Mouse (Mus musculus): ENCODE results near the gene Atxn10. TPM values are rescaled to one million over a fixed set of nuclear protein-coding genes. Genes with fewer than 3 reads are reported as not detected.

The Atxn10 gene
- polyA plus RNA-seq, 1 experiment from 2014 or later: 85.3 TPM

DNA sequence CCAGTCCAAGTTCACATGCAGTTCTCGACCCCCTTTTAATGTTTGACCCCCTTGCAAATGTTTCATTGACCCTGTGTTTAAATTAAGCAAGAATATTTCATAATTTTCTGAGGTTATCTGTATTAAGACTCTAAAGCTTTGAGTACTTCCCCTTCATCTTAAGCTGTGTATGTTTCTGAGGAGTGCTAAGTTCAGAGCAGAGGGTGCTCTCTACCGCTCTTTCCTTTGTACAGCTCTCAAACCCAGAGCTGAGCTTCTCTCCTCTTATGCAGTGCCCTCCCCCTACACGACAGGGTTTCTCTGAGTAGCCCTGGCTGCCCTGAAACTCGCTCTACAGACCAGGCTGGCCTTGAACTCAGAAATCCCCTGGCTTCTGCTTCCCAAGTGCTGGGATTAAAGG is 23.9 kb downstream of the Atxn10 start:
- Histone ChIP-seq H3K27ac (replicated peaks) (no peak overlapping the region), H3K9me3 (replicated peaks) (no peaks in the 10 kb centered on the region), H3K4me3 (replicated peaks) (no peak overlapping the region), H3K27me3 (no peaks in the 10 kb centered on the region), H3K4me2 (no peak overlapping the region), H3K36me3 (replicated peaks) (peaks cover 31% of the 10 kb centered on the region), H3K4me1 (replicated peaks) (0 out of 2 replicates have a peak, but pooled peaks cover 5% of the 10 kb centered on the region), H3K9ac (no peak overlapping the region)
- WGBS (ENCODE audit: insufficient replicate concordance): 57% methylated on average over 4 of the region's 4 CpGs
- no peak for ATAC-seq (ENCODE audit: insufficient read depth)

GRCm38 (mm10) chr15:85364366-85364765 is 28.3 kb downstream of the Atxn10 start:
- Histone ChIP-seq H3K9ac (no peak overlapping the region), H3K4me1 (replicated peaks) (no peaks in the 10 kb centered on the region)

DNA sequence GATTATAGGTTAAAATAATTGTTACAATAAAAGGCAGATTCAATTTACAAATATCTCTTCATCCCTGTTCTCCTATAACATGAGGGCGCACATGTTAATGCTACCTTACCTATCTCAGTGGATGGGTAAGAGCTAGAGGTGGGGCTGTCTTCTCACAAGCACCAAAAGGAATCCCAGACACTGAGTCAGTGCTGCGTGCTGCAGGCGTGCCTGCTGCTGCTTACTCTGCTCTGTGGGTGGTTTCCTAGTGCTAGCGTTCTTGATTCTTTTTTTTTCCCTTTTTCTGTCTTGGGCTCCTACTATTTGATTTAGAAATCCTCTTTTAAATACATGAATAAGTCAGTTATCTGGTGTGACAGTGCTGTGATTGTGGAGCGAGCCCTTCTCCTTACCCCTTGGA is 30.9 kb downstream of the Atxn10 start:
- no peak for ATAC-seq (ENCODE audit: insufficient read depth)
- H3K27me3 ChIP-seq: no peaks in the 10 kb centered on the region

More at GRCm38 (mm10) chr15:85364366-85364765, 28.3 kb downstream of the Atxn10 start:
- no peak overlapping the region for H3K4me3 ChIP-seq (replicated peaks)
- H3K36me3 ChIP-seq (replicated peaks): peaks cover 52% of the 10 kb centered on the region
- H3K4me2 ChIP-seq: no peak overlapping the region
- H3K27ac ChIP-seq (replicated peaks): no peak overlapping the region
- no peak for ATAC-seq (ENCODE audit: insufficient read depth)
- no peaks in the 10 kb centered on the region for H3K9me3 ChIP-seq (replicated peaks)
- 75% methylated on average over 3 of the region's 3 CpGs for WGBS (ENCODE audit: insufficient replicate concordance)
- no peaks in the 10 kb centered on the region for H3K27me3 ChIP-seq

DNA sequence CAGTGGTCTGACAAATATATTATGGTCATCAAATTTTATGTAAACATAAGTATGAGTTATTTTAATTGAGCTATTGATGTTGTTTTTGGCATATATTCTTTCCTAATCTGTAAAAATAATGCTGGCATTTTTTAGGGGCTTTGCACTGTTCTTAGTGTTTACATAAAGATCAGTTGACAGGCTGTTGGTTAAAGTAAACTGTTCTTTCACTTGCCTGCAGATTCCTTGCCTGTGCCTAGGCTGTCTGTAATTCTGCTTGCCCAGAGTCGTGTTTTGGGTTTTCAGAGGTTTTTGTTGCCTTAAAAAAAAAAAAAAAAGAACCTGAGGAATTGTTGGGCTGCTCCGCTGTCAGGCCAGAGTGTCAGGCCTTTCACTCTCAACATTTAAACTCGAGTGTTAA is 33.7 kb downstream of the Atxn10 start:
- Histone ChIP-seq H3K9ac (no peak overlapping the region), H3K36me3 (replicated peaks) (peaks cover 22% of the 10 kb centered on the region), H3K9me3 (replicated peaks) (no peaks in the 10 kb centered on the region), H3K4me2 (no peak overlapping the region), H3K27me3 (no peaks in the 10 kb centered on the region), H3K4me1 (replicated peaks) (no peaks in the 10 kb centered on the region), H3K27ac (replicated peaks) (no peak overlapping the region), H3K4me3 (replicated peaks) (no peak overlapping the region)
- WGBS (ENCODE audit: insufficient replicate concordance): 51% methylated on average over 3 of the region's 3 CpGs
- ATAC-seq (ENCODE audit: insufficient read depth): no peak

More for the DNA sequence above, 30.9 kb downstream of the Atxn10 start:
- H3K27ac ChIP-seq (replicated peaks): no peak overlapping the region
- WGBS (ENCODE audit: insufficient replicate concordance): 67% methylated on average over 5 of the region's 5 CpGs
- peaks cover 38% of the 10 kb centered on the region for H3K36me3 ChIP-seq (replicated peaks)
- no peak overlapping the region for H3K4me2 ChIP-seq
- H3K4me3 ChIP-seq (replicated peaks): no peak overlapping the region
- no peak overlapping the region for H3K9ac ChIP-seq
- H3K4me1 ChIP-seq (replicated peaks): no peaks in the 10 kb centered on the region
- H3K9me3 ChIP-seq (replicated peaks): no peaks in the 10 kb centered on the region

GRCm38 (mm10) chr15:85373125-85373524 is 37.1 kb downstream of the Atxn10 start:
- ATAC-seq (ENCODE audit: insufficient read depth): no peak
- no peak overlapping the region for H3K4me3 ChIP-seq (replicated peaks)

DNA sequence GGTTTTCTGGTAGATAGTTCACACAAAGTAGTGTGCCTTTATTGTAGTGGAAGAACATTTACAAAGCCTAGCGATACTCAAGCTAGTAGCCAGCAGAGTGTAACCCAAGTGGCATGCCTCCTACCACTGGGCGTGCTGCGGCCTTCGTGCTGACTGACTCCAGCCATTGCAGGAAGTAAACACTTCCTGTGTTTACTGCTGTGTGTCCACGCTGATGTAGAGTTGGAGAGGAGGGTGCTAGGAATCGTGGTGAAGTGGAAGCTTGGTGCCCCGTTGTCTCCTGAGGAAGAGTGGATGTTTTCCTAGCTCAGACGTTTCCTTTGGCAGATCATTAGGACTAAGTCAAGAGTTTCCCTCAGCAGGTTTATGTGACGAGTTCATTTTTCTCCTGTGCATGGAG is 47.4 kb downstream of the Atxn10 start:
- no peaks in the 10 kb centered on the region for H3K27me3 ChIP-seq
- H3K27ac ChIP-seq (replicated peaks): no peak overlapping the region
- peaks cover 22% of the 10 kb centered on the region for H3K36me3 ChIP-seq (replicated peaks)
- no peak for ATAC-seq (ENCODE audit: insufficient read depth)
- no peaks in the 10 kb centered on the region for H3K9me3 ChIP-seq (replicated peaks)
- no peak overlapping the region for H3K4me2 ChIP-seq
- no peaks in the 10 kb centered on the region for H3K4me1 ChIP-seq (replicated peaks)
- no peak overlapping the region for H3K4me3 ChIP-seq (replicated peaks)
- H3K9ac ChIP-seq: no peak overlapping the region
- 43% methylated on average over 9 of the region's 9 CpGs for WGBS (ENCODE audit: insufficient replicate concordance)

More at GRCm38 (mm10) chr15:85373125-85373524, 37.1 kb downstream of the Atxn10 start:
- H3K4me1 ChIP-seq (replicated peaks): no peaks in the 10 kb centered on the region
- H3K27me3 ChIP-seq: no peaks in the 10 kb centered on the region
- H3K9ac ChIP-seq: no peak overlapping the region
- no peaks in the 10 kb centered on the region for H3K9me3 ChIP-seq (replicated peaks)
- peaks cover 15% of the 10 kb centered on the region for H3K36me3 ChIP-seq (replicated peaks)
- H3K27ac ChIP-seq (replicated peaks): no peak overlapping the region
- no peak overlapping the region for H3K4me2 ChIP-seq

GRCm38 (mm10) chr15:85388696-85389095 is 52.7 kb downstream of the Atxn10 start:
- H3K9ac ChIP-seq: no peak overlapping the region
- H3K4me1 ChIP-seq (replicated peaks): no peaks in the 10 kb centered on the region
- no peak overlapping the region for H3K27ac ChIP-seq (replicated peaks)
- H3K4me2 ChIP-seq: no peak overlapping the region
- no peak overlapping the region for H3K4me3 ChIP-seq (replicated peaks)
- 79% methylated on average over 3 of the region's 3 CpGs for WGBS (ENCODE audit: insufficient replicate concordance)
- no peak for ATAC-seq (ENCODE audit: insufficient read depth)
- H3K36me3 ChIP-seq (replicated peaks): peaks cover 27% of the 10 kb centered on the region
- H3K9me3 ChIP-seq (replicated peaks): no peaks in the 10 kb centered on the region
- H3K27me3 ChIP-seq: no peaks in the 10 kb centered on the region

GRCm38 (mm10) chr15:85389915-85390314 is 53.9 kb downstream of the Atxn10 start:
- Histone ChIP-seq H3K4me1 (replicated peaks) (no peaks in the 10 kb centered on the region), H3K9me3 (replicated peaks) (no peaks in the 10 kb centered on the region), H3K27me3 (no peaks in the 10 kb centered on the region), H3K36me3 (replicated peaks) (peaks cover 25% of the 10 kb centered on the region), H3K27ac (replicated peaks) (no peak overlapping the region), H3K9ac (no peak overlapping the region), H3K4me2 (no peak overlapping the region), H3K4me3 (replicated peaks) (no peak overlapping the region)
- no peak for ATAC-seq (ENCODE audit: insufficient read depth)
- 57% methylated on average over 4 of the region's 4 CpGs for WGBS (ENCODE audit: insufficient replicate concordance)

GRCm38 (mm10) chr15:85395360-85395759 is 59.3 kb downstream of the Atxn10 start:
- no peaks in the 10 kb centered on the region for H3K9me3 ChIP-seq (replicated peaks)
- no peak overlapping the region for H3K4me3 ChIP-seq (replicated peaks)
- whole genome bisulfite sequencing (ENCODE audit: insufficient replicate concordance): 76% methylated on average over 9 of the region's 9 CpGs
- H3K27me3 ChIP-seq: no peaks in the 10 kb centered on the region
- peaks cover 19% of the 10 kb centered on the region; the same call in 1 of the 2 replicates for H3K36me3 ChIP-seq (replicated peaks)
- no peak overlapping the region for H3K4me2 ChIP-seq
- H3K27ac ChIP-seq (replicated peaks): no peak overlapping the region
- no peak for ATAC-seq (ENCODE audit: insufficient read depth)
- no peaks in the 10 kb centered on the region for H3K4me1 ChIP-seq (replicated peaks)
- H3K9ac ChIP-seq: no peak overlapping the region

- Histone ChIP-seq H3K4me2 (no peak overlapping the region), H3K9me3 (replicated peaks) (no peaks in the 10 kb centered on the region), H3K4me1 (replicated peaks) (no peaks in the 10 kb centered on the region), H3K36me3 (replicated peaks) (0 out of 2 replicates have a peak, but pooled peaks cover 6% of the 10 kb centered on the region), H3K27me3 (no peaks in the 10 kb centered on the region), H3K9ac (no peak overlapping the region), H3K27ac (replicated peaks) (no peak overlapping the region), H3K4me3 (replicated peaks) (no peak overlapping the region)
- 65% methylated on average over 7 of the region's 7 CpGs for WGBS (ENCODE audit: insufficient replicate concordance)
- ATAC-seq (ENCODE audit: insufficient read depth): no peak
Observed at GRCm38 (mm10) chr15:85401926-85402325, 65.9 kb downstream of the Atxn10 start.

DNA sequence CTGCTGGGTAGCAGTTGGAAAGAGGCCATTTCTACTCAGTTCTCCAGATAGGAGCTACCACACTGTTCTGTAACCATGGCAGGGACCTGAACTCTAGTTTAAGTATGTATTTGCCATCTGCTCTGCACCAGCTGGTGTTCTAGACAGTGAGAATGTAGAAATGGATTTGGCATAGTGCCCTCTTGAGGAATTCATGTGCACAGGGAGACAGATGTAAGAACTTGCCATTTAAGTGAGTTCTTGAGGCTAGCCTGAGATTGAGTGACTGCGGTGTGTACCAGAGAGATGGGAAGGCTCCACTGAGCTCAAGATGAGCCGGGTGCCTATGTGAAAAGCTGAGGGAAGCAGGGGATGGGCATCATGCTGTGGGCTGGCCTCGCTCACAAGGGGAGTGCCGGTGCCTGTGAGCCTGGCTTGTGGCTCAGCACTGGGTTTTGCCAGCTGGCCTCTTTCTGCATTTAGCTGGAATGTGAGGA is 67.2 kb downstream of the Atxn10 start:
- no peaks in the 10 kb centered on the region for H3K27me3 ChIP-seq
- no peak overlapping the region for H3K9ac ChIP-seq
- H3K4me3 ChIP-seq (replicated peaks): no peak overlapping the region
- H3K9me3 ChIP-seq (replicated peaks): no peaks in the 10 kb centered on the region
- WGBS (ENCODE audit: insufficient replicate concordance): 72% methylated on average over 4 of the region's 4 CpGs
- ATAC-seq (ENCODE audit: insufficient read depth): no peak
- no peak overlapping the region for H3K27ac ChIP-seq (replicated peaks)
- no peak overlapping the region for H3K4me2 ChIP-seq
- no peaks in the 10 kb centered on the region for H3K4me1 ChIP-seq (replicated peaks)
- 0 out of 2 replicates have a peak, but pooled peaks cover 6% of the 10 kb centered on the region for H3K36me3 ChIP-seq (replicated peaks)

DNA sequence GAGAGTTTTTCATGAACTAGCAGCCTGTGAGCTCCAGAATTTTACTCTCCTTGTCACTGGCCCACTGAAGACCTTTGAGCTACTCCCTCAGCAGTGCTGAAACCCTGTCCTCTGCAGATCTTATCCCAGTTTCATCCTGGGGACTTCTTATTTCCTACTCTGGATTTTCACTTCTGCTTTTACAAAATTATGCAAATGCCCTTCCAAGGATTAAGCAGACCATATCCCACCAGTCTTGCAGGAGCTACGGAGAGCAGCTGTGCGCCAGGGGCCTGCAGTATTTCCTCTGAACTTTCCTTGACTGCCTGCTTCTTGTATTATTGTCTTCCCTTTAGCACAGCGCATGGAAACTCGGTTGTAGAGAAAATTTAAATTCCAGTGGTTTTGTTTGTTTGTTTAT is 68.7 kb downstream of the Atxn10 start:
- H3K4me3 ChIP-seq (replicated peaks): no peak overlapping the region
- H3K9me3 ChIP-seq (replicated peaks): no peaks in the 10 kb centered on the region
- WGBS (ENCODE audit: insufficient replicate concordance): 70% methylated on average over 4 of the region's 4 CpGs
- no peaks in the 10 kb centered on the region for H3K27me3 ChIP-seq
- no peak overlapping the region for H3K4me2 ChIP-seq
- ATAC-seq (ENCODE audit: insufficient read depth): no peak
- H3K36me3 ChIP-seq (replicated peaks): 0 out of 2 replicates have a peak, but pooled peaks cover 6% of the 10 kb centered on the region
- H3K9ac ChIP-seq: no peak overlapping the region
- no peak overlapping the region for H3K27ac ChIP-seq (replicated peaks)
- H3K4me1 ChIP-seq (replicated peaks): no peaks in the 10 kb centered on the region

Data from liver, embryonic 15.5 days (tissue).